9 mouse cellular contexts compared by ENCODE assay signal in genomic region chr2:34770049-34770448, GRCm38 (mm10). TPM values are rescaled to one million over a fixed set of nuclear protein-coding genes. Genes with fewer than 3 reads are reported as not detected.
A peak's percentile ranks its signal among the peaks of the same experiment; 100 is the strongest.
DNase-seq lines count a peak whose midpoint lies in the region; ATAC-seq and TF ChIP-seq lines count a peak whose summit lies in the region.
"Had no signal": no experiment of that assay in that cellular context is flagged by ENCODE, and none has a peak within 500 bp of the region (broad histone marks: within the 10 kb centered on the region; RNA-seq: fewer than 3 reads in every experiment).

No protein-coding gene starts in this region.

- DNase-seq in ES-E14 (ENCODE audit: low read depth, low spot score), result no peak
- no peak for DNase-seq in layer of hippocampus, adult 9-11 months
- no peak for DNase-seq in B cell, adult 2 months

- H3K27ac ChIP-seq in hindbrain, embryonic 12.5 days, result no peak overlapping the region
- no peak overlapping the region for H3K27ac ChIP-seq in hindbrain, embryonic 16.5 days (ENCODE audit: low read depth, low read length)
- H3K27ac ChIP-seq in ES-E14 (ENCODE audit: insufficient read depth, low read depth, low read length, poor library complexity, severe bottlenecking), result no peak overlapping the region
- H3K27ac ChIP-seq in forebrain, embryonic 13.5 days, result no peak overlapping the region
- no peak overlapping the region; the same call in 1 of the 2 replicates for H3K27ac ChIP-seq in midbrain, embryonic 13.5 days

- H3K9ac ChIP-seq in hindbrain, embryonic 12.5 days, result no peak overlapping the region
- H3K9ac ChIP-seq in hindbrain, embryonic 16.5 days (ENCODE audit: low read depth, low read length), result no peak overlapping the region
- H3K9ac ChIP-seq in ES-E14 (ENCODE audit: insufficient read depth, low read depth, low read length, poor library complexity, severe bottlenecking), result 0 out of 2 replicates have a peak overlapping the region, but pooled peaks have one; percentile 14
- no peak overlapping the region for H3K9ac ChIP-seq in forebrain, embryonic 13.5 days
- H3K9ac ChIP-seq in midbrain, embryonic 13.5 days (replicated peaks), result no peak overlapping the region

- H3K9me3 ChIP-seq in hindbrain, embryonic 12.5 days (replicated peaks), result no peaks in the 10 kb centered on the region
- no peaks in the 10 kb centered on the region for H3K9me3 ChIP-seq in hindbrain, embryonic 16.5 days (ENCODE audit: control insufficient read depth, low read length)
- no peaks in the 10 kb centered on the region for H3K9me3 ChIP-seq in ES-E14 (ENCODE audit: control insufficient read depth, insufficient read depth, low read depth, low read length)
- no peaks in the 10 kb centered on the region for H3K9me3 ChIP-seq in forebrain, embryonic 13.5 days (replicated peaks)
- no peaks in the 10 kb centered on the region for H3K9me3 ChIP-seq in midbrain, embryonic 13.5 days

- H3K4me3 ChIP-seq in hindbrain, embryonic 12.5 days, result 0 out of 2 replicates have a peak overlapping the region, but pooled peaks have one; percentile 94
- no peak overlapping the region for H3K4me3 ChIP-seq in hindbrain, embryonic 16.5 days (ENCODE audit: low read length)
- peak overlapping the region in 1 of 2 experiments; percentile 95; a peak in 1 of 4 replicates for H3K4me3 ChIP-seq in ES-E14 (ENCODE audit: insufficient read depth in 1 of 2, low read depth in 1 of 2, low read length in 2 of 2, poor library complexity in 1 of 2, severe bottlenecking in 1 of 2)
- no peak overlapping the region; the same call in 1 of the 2 replicates for H3K4me3 ChIP-seq in forebrain, embryonic 13.5 days
- peak overlapping the region; percentile 92; the same call in 1 of the 2 replicates for H3K4me3 ChIP-seq in midbrain, embryonic 13.5 days (replicated peaks)

- in situ Hi-C loops in ES-E14 (cut with MboI; ENCODE audit: low sequenced_read_pairs in 2 of 2, unreplicated experiment in 2 of 2), result no loop called here

- ATAC-seq in hindbrain, embryonic 12.5 days (ENCODE audit: low FRiP score), result no peak
- ATAC-seq in hindbrain, embryonic 16.5 days, result no peak
- ATAC-seq in forebrain, embryonic 13.5 days, result no peak
- no peak for ATAC-seq in midbrain, embryonic 13.5 days
- no peak for ATAC-seq in CD4-positive, CD25-positive, alpha-beta regulatory T cell, adult 4 months
- ATAC-seq: inflammation-experienced regulatory T-cells, adult 6 months had no signal

- H3K36me3 ChIP-seq in hindbrain, embryonic 12.5 days, result peaks cover 21% of the 10 kb centered on the region
- peaks cover 16% of the 10 kb centered on the region for H3K36me3 ChIP-seq in hindbrain, embryonic 16.5 days (ENCODE audit: control insufficient read depth, insufficient read depth, low read length)
- peaks cover 22% of the 10 kb centered on the region for H3K36me3 ChIP-seq in ES-E14 (ENCODE audit: control insufficient read depth, insufficient read depth, low read length, poor library complexity, severe bottlenecking)
- peaks cover 19% of the 10 kb centered on the region for H3K36me3 ChIP-seq in forebrain, embryonic 13.5 days (ENCODE audit: poor library complexity, severe bottlenecking)
- peaks cover 16% of the 10 kb centered on the region for H3K36me3 ChIP-seq in midbrain, embryonic 13.5 days

- 99% methylated on average over 2 of the region's 2 CpGs for WGBS in hindbrain, embryonic 12.5 days
- 95% methylated on average over 2 of the region's 2 CpGs for WGBS in hindbrain, embryonic 16.5 days
- 95% methylated on average over 2 of the region's 2 CpGs for WGBS in forebrain, embryonic 13.5 days
- WGBS in midbrain, embryonic 13.5 days, result 95% methylated on average over 2 of the region's 2 CpGs

- no peak overlapping the region; the same call in 1 of the 2 replicates for H3K4me2 ChIP-seq in hindbrain, embryonic 12.5 days (replicated peaks)
- no peak overlapping the region; the same call in 1 of the 2 replicates for H3K4me2 ChIP-seq in hindbrain, embryonic 16.5 days (ENCODE audit: low read length)
- H3K4me2 ChIP-seq in forebrain, embryonic 13.5 days, result peak overlapping the region; percentile 75
- H3K4me2 ChIP-seq in midbrain, embryonic 13.5 days (replicated peaks), result peak overlapping the region; percentile 70

- H3K4me1 ChIP-seq in hindbrain, embryonic 12.5 days, result peaks cover 29% of the 10 kb centered on the region
- H3K4me1 ChIP-seq in hindbrain, embryonic 16.5 days (ENCODE audit: control insufficient read depth, insufficient read depth, low read depth, low read length), result peaks cover 25% of the 10 kb centered on the region
- peaks cover 3 to 5% of the 10 kb centered on the region in 2 experiments; a peak in 1 of 4 replicates for H3K4me1 ChIP-seq in ES-E14 (ENCODE audit: control insufficient read depth in 2 of 2, insufficient read depth in 2 of 2, low read length in 2 of 2, poor library complexity in 1 of 2)
- peaks cover 32% of the 10 kb centered on the region for H3K4me1 ChIP-seq in forebrain, embryonic 13.5 days
- peaks cover 35% of the 10 kb centered on the region for H3K4me1 ChIP-seq in midbrain, embryonic 13.5 days (replicated peaks)

- no peaks in the 10 kb centered on the region for H3K27me3 ChIP-seq in hindbrain, embryonic 12.5 days
- H3K27me3 ChIP-seq in hindbrain, embryonic 16.5 days (replicated peaks; ENCODE audit: control insufficient read depth, insufficient read depth, low read length), result no peaks in the 10 kb centered on the region
- no peaks in the 10 kb centered on the region for H3K27me3 ChIP-seq in forebrain, embryonic 13.5 days
- no peaks in the 10 kb centered on the region for H3K27me3 ChIP-seq in midbrain, embryonic 13.5 days

TF ChIP-seq in ES-E14, 5 proteins besides CTCF, POLR2A, EP300 and RAD21:
- TF ChIP-seq ZNF384 (IDR thresholded peaks at IDR 0.05; ENCODE audit: low read depth, low read length), result no peak
- no peak for TF ChIP-seq MAFK (IDR thresholded peaks at IDR 0.05; ENCODE audit: insufficient read depth, low read depth, low read length)
- TF ChIP-seq HCFC1 (IDR thresholded peaks at IDR 0.05; ENCODE audit: borderline replicate concordance, insufficient read depth, low read length), result no peak
- no peak for TF ChIP-seq ZC3H11A (IDR thresholded peaks at IDR 0.05; ENCODE audit: borderline replicate concordance, low read depth, low read length)
- TF ChIP-seq CHD2 (IDR thresholded peaks at IDR 0.05; ENCODE audit: low read depth, low read length), result no peak

RNA-seq across cellular contexts. Expression of gene Hspa5, which starts 1.7 kb away (rescaled TPM):
- 735 and 741 TPM in 2 replicates for polyA plus RNA-seq in hindbrain, embryonic 12.5 days (2016; fragmentation: Nextera tagmentation; extraction: Ambion mirVana)
- polyA plus RNA-seq in hindbrain, embryonic 16.5 days (2015; fragmentation: Nextera tagmentation; extraction: Ambion mirVana), result 442 and 458 TPM in 2 replicates
- total RNA-seq in ES-E14 (2012; rRNA removed), result 1,484 and 1,772 TPM in 2 replicates
- polyA plus RNA-seq in forebrain, embryonic 13.5 days (2015; fragmentation: Nextera tagmentation; extraction: Ambion mirVana), result 424 and 446 TPM in 2 replicates
- 464 and 489 TPM in 2 replicates for polyA plus RNA-seq in midbrain, embryonic 13.5 days (2015; fragmentation: Nextera tagmentation; extraction: Ambion mirVana)
- 100 to 1,000 TPM; 536 to 586 TPM for polyA plus RNA-seq in CD4-positive, CD25-positive, alpha-beta regulatory T cell, adult 4 months (2017; shearing (Covaris generic))

RNA-seq across cellular contexts. Expression of gene Gapvd1, which starts 15.0 kb away (rescaled TPM):
- 115 and 126 TPM in 2 replicates for polyA plus RNA-seq in hindbrain, embryonic 12.5 days (2016; fragmentation: Nextera tagmentation; extraction: Ambion mirVana)
- polyA plus RNA-seq in hindbrain, embryonic 16.5 days (2015; fragmentation: Nextera tagmentation; extraction: Ambion mirVana), result 103 and 108 TPM in 2 replicates
- 41.1 and 47.0 TPM in 2 replicates for total RNA-seq in ES-E14 (2012; rRNA removed)
- 112 and 123 TPM in 2 replicates for polyA plus RNA-seq in forebrain, embryonic 13.5 days (2015; fragmentation: Nextera tagmentation; extraction: Ambion mirVana)
- 123 and 126 TPM in 2 replicates for polyA plus RNA-seq in midbrain, embryonic 13.5 days (2015; fragmentation: Nextera tagmentation; extraction: Ambion mirVana)
- polyA plus RNA-seq in CD4-positive, CD25-positive, alpha-beta regulatory T cell, adult 4 months (2017; shearing (Covaris generic)), result 10 to 100 TPM; 53.4 to 55.7 TPM

RNA-seq across cellular contexts. Expression of gene Rabepk, which starts 29.7 kb away (rescaled TPM):
- polyA plus RNA-seq in hindbrain, embryonic 12.5 days (2016; fragmentation: Nextera tagmentation; extraction: Ambion mirVana), result 24.8 and 27.4 TPM in 2 replicates
- 28.7 and 29.7 TPM in 2 replicates for polyA plus RNA-seq in hindbrain, embryonic 16.5 days (2015; fragmentation: Nextera tagmentation; extraction: Ambion mirVana)
- 32.7 and 34.7 TPM in 2 replicates for total RNA-seq in ES-E14 (2012; rRNA removed)
- polyA plus RNA-seq in forebrain, embryonic 13.5 days (2015; fragmentation: Nextera tagmentation; extraction: Ambion mirVana), result 27.2 and 29.8 TPM in 2 replicates
- polyA plus RNA-seq in midbrain, embryonic 13.5 days (2015; fragmentation: Nextera tagmentation; extraction: Ambion mirVana), result 21.8 and 22.7 TPM in 2 replicates
- polyA plus RNA-seq in CD4-positive, CD25-positive, alpha-beta regulatory T cell, adult 4 months (2017; shearing (Covaris generic)), result 10 to 100 TPM; 49.8 to 60.5 TPM

RNA-seq across cellular contexts. Expression of gene Fbxw2, which starts 56.1 kb away (rescaled TPM):
- polyA plus RNA-seq in hindbrain, embryonic 12.5 days (2016; fragmentation: Nextera tagmentation; extraction: Ambion mirVana), result 76.8 and 81.8 TPM in 2 replicates
- 95.2 and 106 TPM in 2 replicates for polyA plus RNA-seq in hindbrain, embryonic 16.5 days (2015; fragmentation: Nextera tagmentation; extraction: Ambion mirVana)
- total RNA-seq in ES-E14 (2012; rRNA removed), result 50.9 and 57.2 TPM in 2 replicates
- 86.8 and 103 TPM in 2 replicates for polyA plus RNA-seq in forebrain, embryonic 13.5 days (2015; fragmentation: Nextera tagmentation; extraction: Ambion mirVana)
- 80.4 and 88.8 TPM in 2 replicates for polyA plus RNA-seq in midbrain, embryonic 13.5 days (2015; fragmentation: Nextera tagmentation; extraction: Ambion mirVana)
- polyA plus RNA-seq in CD4-positive, CD25-positive, alpha-beta regulatory T cell, adult 4 months (2017; shearing (Covaris generic)), result 10 to 100 TPM; 72.6 to 91.8 TPM

Comparison
In these comparisons a context has a peak if more than half of its experiments do, and no peak if none do; other contexts are left out.
1. H3K4me3 ChIP-seq: peak in hindbrain, embryonic 12.5 days (single experiment) and midbrain, embryonic 13.5 days (single experiment); none in hindbrain, embryonic 16.5 days (single experiment) and forebrain, embryonic 13.5 days (single experiment).
2. H3K4me2 ChIP-seq: peak in forebrain, embryonic 13.5 days (single experiment) and midbrain, embryonic 13.5 days (single experiment); none in hindbrain, embryonic 12.5 days (single experiment) and hindbrain, embryonic 16.5 days (single experiment).